27 mouse cellular contexts compared by ENCODE assay signal in the genomic region with DNA sequence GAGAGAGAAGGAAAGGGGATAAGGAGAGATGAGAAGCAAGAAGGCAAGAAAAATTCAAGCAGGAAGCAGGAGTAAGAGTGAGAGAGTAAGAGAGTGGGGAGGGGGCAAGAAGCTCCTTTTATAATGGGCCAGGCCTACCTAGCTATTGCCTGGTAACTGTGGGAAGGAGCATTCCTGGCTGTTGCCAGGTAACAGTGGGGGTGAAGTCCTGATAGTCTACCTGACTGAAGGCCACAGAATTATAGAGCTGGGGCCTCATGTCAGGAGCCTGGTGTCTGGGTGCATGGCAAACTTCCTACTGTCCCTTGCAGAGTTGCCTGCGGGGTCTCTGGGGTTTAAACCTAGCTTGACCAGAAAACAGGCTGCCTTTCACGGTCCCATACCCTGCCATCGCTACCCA.
"Had no signal": no experiment of that assay in that cellular context is flagged by ENCODE, and none has a peak within 500 bp of the region (broad histone marks: within the 10 kb centered on the region; RNA-seq: fewer than 3 reads in every experiment).

No protein-coding gene starts in this region.

- H3K4me1 ChIP-seq: embryonic facial prominence, embryonic 10.5 days; embryonic facial prominence, embryonic 12.5 days; embryonic facial prominence, embryonic 13.5 days; embryonic facial prominence, embryonic 15.5 days; forebrain, embryonic 10.5 days; forebrain, embryonic 12.5 days; forebrain, embryonic 13.5 days; forebrain, embryonic 15.5 days had no signal

- DNase-seq: cerebellum, adult 8-10 months; cerebellum, adult 9-10 months; cerebellum, adult 9-11 months; cerebellum, postnatal 14 days; cerebellum, postnatal 25 days; cerebellum, postnatal 36 days; embryo, embryonic 11 days; forebrain, postnatal 0 days; gastrocnemius, adult 2 months; gastrocnemius, postnatal 10 days; gastrocnemius, postnatal 14 days; gastrocnemius, postnatal 25 days; gastrocnemius, postnatal 36 days; heart, adult 11 months; heart, adult 18-20 months; heart, adult 2 months had no signal

- H3K4me3 ChIP-seq: embryonic facial prominence, embryonic 10.5 days; embryonic facial prominence, embryonic 12.5 days; embryonic facial prominence, embryonic 13.5 days; embryonic facial prominence, embryonic 15.5 days; erythroblast, embryonic 14.5 days; forebrain, embryonic 10.5 days; forebrain, embryonic 12.5 days; forebrain, embryonic 13.5 days; forebrain, embryonic 15.5 days; gastrocnemius, adult 2 months; heart, adult 2 months had no signal

- ATAC-seq: forebrain, embryonic 13.5 days; forebrain, embryonic 14.5 days; forebrain, embryonic 15.5 days; forebrain, embryonic 16.5 days; forebrain, postnatal 0 days had no signal

- H3K27me3 ChIP-seq: embryonic facial prominence, embryonic 12.5 days; embryonic facial prominence, embryonic 13.5 days; embryonic facial prominence, embryonic 15.5 days; forebrain, embryonic 12.5 days; forebrain, embryonic 13.5 days; forebrain, embryonic 15.5 days had no signal

- H3K27ac ChIP-seq: embryonic facial prominence, embryonic 10.5 days; embryonic facial prominence, embryonic 12.5 days; embryonic facial prominence, embryonic 13.5 days; embryonic facial prominence, embryonic 15.5 days; forebrain, embryonic 10.5 days; forebrain, embryonic 12.5 days; forebrain, embryonic 13.5 days; forebrain, embryonic 15.5 days; gastrocnemius, adult 2 months; heart, adult 2 months had no signal

- H3K9me3 ChIP-seq: embryonic facial prominence, embryonic 10.5 days; embryonic facial prominence, embryonic 12.5 days; embryonic facial prominence, embryonic 15.5 days; forebrain, embryonic 10.5 days; forebrain, embryonic 12.5 days; forebrain, embryonic 13.5 days; forebrain, embryonic 15.5 days had no signal

- H3K36me3 ChIP-seq: embryonic facial prominence, embryonic 10.5 days; embryonic facial prominence, embryonic 12.5 days; embryonic facial prominence, embryonic 13.5 days; embryonic facial prominence, embryonic 15.5 days; forebrain, embryonic 10.5 days; forebrain, embryonic 12.5 days; forebrain, embryonic 15.5 days had no signal

- H3K4me2 ChIP-seq: embryonic facial prominence, embryonic 12.5 days; embryonic facial prominence, embryonic 13.5 days; embryonic facial prominence, embryonic 15.5 days; forebrain, embryonic 12.5 days; forebrain, embryonic 13.5 days; forebrain, embryonic 15.5 days had no signal

- H3K9ac ChIP-seq: embryonic facial prominence, embryonic 12.5 days; embryonic facial prominence, embryonic 13.5 days; embryonic facial prominence, embryonic 15.5 days; forebrain, embryonic 12.5 days; forebrain, embryonic 13.5 days; forebrain, embryonic 15.5 days; forebrain, postnatal 0 days had no signal
